Mouse (Mus musculus) testis, adult 10 weeks (tissue): ENCODE data around the gene Mlip. TPM values are rescaled to one million over a fixed set of nuclear protein-coding genes. Genes with fewer than 3 reads are reported as not detected.

Source experiments
- polyA plus RNA-seq: library from polyadenylated mRNA; stranded (reverse); fragments of 350-450 nt; fragmentation: Illumina TruSeq; extraction: RNeasy Lipid Tissue Mini Kit (QIAGEN cat#74804); gene quantifications from one replicate; pipeline ENCODE4 v1.2.3, GENCODE M21; 2014; ENCODE audit warnings: low read depth, low replicate concordance

The Mlip gene
- 5.0 TPM for polyA plus RNA-seq

DNA sequence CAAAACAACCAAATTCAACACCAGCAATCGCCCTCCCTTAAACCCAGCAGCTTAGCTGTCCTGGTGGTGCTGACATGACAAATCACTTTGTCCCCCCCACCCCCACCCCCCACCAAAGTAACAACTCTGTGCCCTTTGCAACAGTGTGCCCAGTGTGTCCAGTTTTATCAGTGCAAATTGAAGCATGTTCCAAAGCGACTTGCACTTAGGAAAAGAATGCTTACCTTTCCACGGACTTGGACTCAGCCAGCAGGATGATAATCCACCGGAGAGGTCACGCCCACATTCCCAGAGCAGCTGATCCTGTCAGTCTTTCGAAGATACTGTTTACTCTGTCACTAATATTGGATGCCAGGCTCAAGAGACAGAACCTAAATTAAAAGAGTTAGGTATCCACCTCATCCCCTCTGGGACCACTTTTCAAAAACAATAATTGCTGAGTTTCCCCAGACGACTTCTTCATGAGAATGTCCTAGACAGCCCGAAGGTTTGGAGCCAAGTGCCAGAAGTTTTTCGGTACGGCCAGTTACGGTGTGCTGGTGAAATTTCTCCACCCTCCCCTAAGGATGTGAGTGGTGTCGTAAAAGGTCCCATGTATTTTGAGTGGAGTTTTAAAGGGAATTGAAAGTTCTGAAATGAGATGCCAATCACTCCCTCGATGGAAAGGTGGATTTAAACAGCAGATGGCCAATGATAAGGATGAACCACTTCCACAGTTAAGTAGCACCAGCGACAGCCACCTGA, at the start of gene Mlip:
Mlip (minus strand) TSS at position 538 of the 744 bp plus-strand sequence.

Other genes with a start within 250 kb of the Mlip start
- 140 TPM for gene Lrrc1, start 191.9 kb upstream of the Mlip start, polyA plus RNA-seq